Mouse (Mus musculus): ENCODE results near the gene Syn2. TPM values are rescaled to one million over a fixed set of nuclear protein-coding genes. Genes with fewer than 3 reads are reported as not detected.
A peak's percentile ranks its signal among the peaks of the same experiment; 100 is the strongest.

Syn2 gene
- total RNA-seq, 2 experiments from 2014 or later = 4.4 to 5.5 TPM

DNA sequence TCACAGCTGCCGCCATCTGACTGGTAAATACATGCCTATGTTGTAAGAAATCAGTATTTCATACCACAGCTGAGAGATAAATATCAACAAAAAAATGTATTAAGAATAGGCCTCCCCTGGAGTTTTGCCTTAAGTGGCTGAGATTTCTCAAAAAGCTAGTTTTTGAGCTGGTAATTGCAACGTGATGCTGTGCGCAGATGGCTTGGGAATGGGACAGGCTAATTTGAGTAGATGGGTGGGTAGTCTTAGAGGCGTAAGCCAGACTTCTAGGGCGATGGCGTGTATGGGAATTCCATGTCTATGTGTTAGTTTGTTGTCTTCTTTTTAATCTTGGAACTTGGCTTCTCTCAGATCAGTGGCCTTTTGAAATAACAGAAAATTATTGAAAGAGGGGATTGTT is 157.1 kb downstream of the Syn2 start:
- no peak for DNase-seq

DNA sequence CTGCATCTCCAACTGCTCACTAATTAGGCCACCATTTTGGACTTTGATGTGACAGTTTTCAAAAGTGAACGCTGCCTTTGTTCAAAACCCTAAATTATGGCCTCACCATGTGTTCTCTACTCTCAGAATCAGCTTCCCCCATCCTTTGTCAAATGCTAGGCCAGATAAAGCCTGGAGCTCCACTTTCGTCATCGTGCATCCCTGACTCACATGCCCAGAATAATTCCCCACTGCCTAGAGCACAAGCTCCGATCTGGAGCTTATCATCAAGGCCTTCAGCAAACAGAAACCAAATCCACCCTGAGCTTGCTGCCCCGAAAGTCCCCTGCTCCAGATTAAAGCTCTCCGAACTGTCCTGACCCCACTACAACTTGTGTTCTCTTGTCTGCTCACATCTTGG is 157.9 kb downstream of the Syn2 start:
- no peak for DNase-seq

DNA sequence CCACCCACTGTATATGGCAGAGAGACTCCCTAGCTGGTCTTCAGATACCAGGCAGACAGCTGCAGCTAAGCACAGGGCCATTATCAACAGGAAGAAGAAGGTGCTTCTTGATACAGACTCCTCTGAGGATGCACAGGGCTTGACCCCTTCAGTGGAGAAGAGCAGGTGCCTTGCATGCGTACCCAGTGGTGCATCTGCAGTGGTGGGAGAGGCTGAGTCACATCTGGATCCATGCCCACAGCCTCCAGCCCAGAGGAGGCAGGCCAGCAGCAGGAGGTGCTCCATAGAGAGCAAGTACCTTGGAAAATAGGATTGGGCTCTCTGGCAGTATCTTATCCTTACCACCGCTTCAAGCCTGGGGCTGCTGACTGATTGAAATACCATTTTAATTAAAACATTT is 159.2 kb downstream of the Syn2 start:
- no peak for DNase-seq

GRCm38 (mm10) chr6:115307134-115307533 is 172.4 kb downstream of the Syn2 start:
- DNase-seq = no peak

DNA sequence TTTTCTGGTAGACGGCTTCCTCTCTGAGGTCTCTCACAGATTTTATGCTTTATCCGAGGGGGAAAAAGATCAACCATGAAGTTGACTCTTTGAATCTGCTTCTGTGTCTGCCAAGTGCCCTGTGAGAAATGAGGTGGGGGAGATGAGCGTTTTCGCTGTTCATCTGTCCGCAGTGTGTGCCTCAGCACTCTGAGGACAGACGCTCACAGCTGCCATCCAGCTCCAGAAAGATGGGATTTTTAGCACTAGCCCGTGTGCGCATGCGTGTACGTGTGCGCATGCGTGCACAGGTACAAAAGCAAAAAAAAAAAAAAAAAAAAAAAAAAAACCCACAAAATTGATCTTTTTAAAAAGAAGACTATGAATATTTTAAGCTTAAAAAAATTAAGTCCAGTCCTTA is 178.1 kb downstream of the Syn2 start:
- DNase-seq = no peak

DNA sequence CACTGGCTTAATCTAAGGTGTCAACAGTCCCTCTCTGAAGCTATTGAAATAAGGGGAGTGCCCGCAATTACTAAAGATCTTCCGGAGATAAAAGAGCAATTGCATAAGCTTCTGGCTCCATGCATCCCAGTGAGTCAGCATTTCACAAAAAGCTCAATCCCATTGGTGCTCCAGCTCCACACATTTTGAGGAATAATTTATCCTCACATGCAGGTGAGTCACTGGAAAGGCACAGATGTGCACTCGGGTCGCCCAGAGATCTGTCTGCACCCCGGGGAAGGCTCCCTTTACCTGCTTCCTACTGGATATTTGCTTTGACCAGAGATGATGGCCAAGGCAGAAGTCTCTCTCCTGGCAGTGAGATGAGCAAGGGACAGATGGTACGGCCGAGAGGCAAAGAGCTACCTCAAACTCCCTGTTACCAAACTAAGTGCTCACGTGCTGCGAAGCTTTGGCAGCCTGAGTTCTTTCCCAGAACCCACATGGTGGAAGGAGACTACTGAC is 178.6 kb downstream of the Syn2 start:
- no peak for DNase-seq

- DNase-seq = no peak
Observed at GRCm38 (mm10) chr6:115313910-115314309, 179.2 kb downstream of the Syn2 start.

DNA sequence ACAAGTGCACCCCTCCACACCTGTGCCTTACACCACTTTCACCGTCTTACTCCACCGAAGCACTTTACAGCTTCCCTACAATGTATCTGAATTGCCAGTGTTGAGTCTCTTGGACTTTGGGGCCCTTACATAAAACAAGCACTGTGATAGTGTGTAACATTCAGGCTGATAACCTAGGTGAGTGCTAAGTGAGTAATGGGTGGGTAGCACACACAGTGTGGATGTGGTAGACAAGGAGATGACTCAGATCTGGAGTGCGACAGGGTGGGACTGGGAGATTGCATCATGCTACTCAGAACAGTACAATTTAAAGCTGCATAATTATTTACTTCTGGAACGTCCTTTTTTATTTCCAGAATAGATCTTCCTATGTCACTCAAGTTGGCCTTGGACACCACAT is 181.1 kb downstream of the Syn2 start:
- DNase-seq = no peak

GRCm38 (mm10) chr6:115316811-115317221 is 182.1 kb downstream of the Syn2 start:
- DNase-seq = peak; percentile 39 to 54

DNA sequence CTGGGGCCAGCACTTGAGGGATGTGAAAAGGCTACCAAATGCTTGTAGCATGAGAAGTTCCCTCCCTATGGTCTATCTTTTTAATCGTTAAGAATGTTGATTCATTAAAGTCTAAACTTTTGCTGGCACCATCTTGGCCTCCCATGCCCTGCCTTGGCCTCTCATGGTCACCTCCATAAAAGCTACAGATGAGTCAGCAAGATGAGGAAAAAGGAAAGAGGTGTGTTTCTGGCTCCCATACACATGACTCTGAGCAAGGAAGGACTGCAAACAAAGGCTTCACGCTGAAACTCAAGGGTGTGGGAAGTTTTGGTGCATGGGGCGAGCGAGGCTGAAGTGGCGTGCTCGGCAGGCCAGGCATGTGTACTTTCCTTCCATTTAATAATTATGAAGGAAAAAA is 184.1 kb downstream of the Syn2 start:
- no peak for DNase-seq

- DNase-seq = no peak
Observed at GRCm38 (mm10) chr6:115319686-115320085, 185.0 kb downstream of the Syn2 start.

DNA sequence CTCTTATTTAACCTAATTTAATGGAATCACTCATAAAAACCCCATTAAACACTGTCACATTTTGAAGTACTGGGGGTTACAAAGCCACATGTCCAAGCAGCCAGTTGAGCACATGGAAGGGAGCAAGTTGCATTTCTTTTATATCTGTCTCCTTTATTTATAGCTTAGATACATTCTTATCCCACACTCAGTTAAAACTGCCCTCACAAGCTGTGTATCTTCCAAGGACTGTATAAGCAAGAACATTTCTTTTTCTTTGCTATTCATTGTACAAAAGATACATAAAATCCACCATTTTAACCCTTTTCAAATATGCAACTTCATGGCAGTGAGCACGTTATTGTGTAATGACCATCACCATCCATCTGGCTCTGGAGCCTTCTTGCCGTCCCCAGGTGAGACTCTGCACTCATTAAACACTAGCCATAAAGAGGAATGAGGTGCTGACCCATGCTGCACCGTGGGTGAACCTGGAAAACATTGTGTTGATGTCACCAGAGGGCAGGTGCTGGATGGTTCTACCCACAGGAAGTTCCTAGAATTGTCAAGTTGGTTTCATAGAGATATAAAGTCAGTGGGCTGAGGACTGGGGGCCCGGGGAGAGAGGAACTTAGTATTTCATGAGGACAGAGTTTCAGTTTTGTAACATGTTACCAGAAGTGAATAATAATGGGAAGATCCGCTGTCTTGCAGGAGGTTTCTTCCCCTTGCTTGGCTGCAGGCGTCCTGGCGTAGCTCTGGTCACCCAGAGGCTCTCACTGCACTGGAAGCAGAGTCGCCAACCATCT is 186.4 kb downstream of the Syn2 start:
- DNase-seq = no peak

- DNase-seq = no peak
Observed at GRCm38 (mm10) chr6:115321883-115322351, 187.2 kb downstream of the Syn2 start.

DNA sequence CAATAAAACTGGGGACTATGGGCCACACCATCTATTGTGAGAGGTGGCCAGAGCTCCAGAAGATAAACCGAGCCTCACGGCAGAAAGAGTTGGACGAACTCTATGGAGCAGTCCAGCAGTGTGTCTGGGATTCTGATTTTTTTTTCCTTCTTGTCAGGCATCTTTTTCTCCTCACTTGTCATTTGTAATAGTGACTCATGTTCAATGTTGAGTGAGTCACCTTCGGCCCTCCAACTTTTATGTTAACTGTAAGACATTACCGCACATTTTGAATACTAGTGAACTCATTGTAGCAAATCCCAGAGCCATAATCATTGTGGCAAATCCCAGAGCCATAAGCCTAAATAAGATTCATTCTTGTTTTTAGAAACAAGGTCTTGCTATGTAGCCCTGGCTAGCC is 188.3 kb downstream of the Syn2 start:
- DNase-seq = no peak

DNA sequence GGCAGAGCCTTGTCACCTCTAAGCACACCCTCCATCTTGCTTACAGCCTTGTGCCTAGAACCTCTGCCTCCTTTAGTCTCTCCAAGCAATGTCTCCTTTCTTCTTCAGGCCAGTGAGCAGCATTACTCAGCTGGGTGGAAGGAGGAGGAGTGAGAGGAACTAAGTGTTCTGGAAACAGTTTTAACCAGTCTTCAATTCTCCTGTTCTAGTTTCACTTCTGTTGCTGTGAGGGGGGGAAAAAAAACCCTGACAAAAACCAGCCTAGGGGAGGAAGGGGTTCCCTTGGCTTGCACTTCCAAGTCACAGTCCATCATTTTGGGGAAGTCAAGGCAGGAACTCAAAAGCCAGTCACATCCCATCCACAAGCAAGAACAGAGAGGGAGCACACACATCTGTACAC is 196.3 kb downstream of the Syn2 start:
- peak in 1 of 2 experiments; percentile 39 for DNase-seq

Small RNAs within 50 kb of the gene (microRNA-seq; reads per million reads assigned to microRNA genes)
- gene Gm24767 = 0 reads per million in 2 experiments

Other genes starting within 250 kb of the Syn2 start
- 10 to 100 TPM; 20.4 to 22.9 TPM for gene Vgll4, start 164.9 kb upstream of the Syn2 start, total RNA-seq (2021)
- 10 to 100 TPM; 11.1 to 11.4 TPM for gene Tamm41, start 97.0 kb upstream of the Syn2 start, total RNA-seq (2021)
- not detected for gene Gm17482, start 92.4 kb downstream of the Syn2 start, total RNA-seq (2021)
- 10 to 100 TPM; 41.9 to 50.3 TPM for gene Timp4, start 117.3 kb downstream of the Syn2 start, total RNA-seq (2021)
- gene Pparg, start 226.0 kb downstream of the Syn2 start, total RNA-seq (2021) = 10 to 100 TPM; 12.9 to 19.0 TPM

Data from heart, adult 18-20 months (tissue).